Mouse (Mus musculus) bone marrow, adult 2 months (tissue): ENCODE data around the gene Cox7a2l.

ENCODE experiments used
- CTCF ChIP-seq: fragments of 200-500 bp; IDR thresholded peaks from 2 replicates; pipeline ENCODE4 v1.5.1; 2011; ENCODE audit warnings: low read length, control low read depth; ENCODE audit not compliant: control insufficient read depth, insufficient read depth
- POLR2A ChIP-seq: fragments of 200-500 bp; IDR thresholded peaks from 2 replicates; pipeline ENCODE4 v1.6.1; 2011; ENCODE audit warnings: low read depth, mild to moderate bottlenecking, control low read depth, low read length, borderline replicate concordance; ENCODE audit not compliant: control insufficient read depth

- TF ChIP-seq CTCF (no peak), POLR2A (no peak)
Measured at GRCm38 (mm10) chr17:83465969-83466368, 51.2 kb downstream of the Cox7a2l start.
